Mouse (Mus musculus) liver, embryonic 14.5 days (tissue): ENCODE measurements around the gene Tmem88. TPM values are rescaled to one million over a fixed set of nuclear protein-coding genes. Genes with fewer than 3 reads are reported as not detected.
A peak's percentile ranks its signal among the peaks of the same experiment; 100 is the strongest.

Experiments used
- ATAC-seq: fragments of 200-750 bp; cut with Nextera tagmentation; 2 replicates; pipeline ENCODE4 v1.8.0; 2017; ENCODE audit warnings: moderate number of reproducible peaks, mild to moderate bottlenecking, moderate library complexity; ENCODE audit not compliant: insufficient read depth
- DNase-seq, 3 experiments: peaks; one replicate each; pipeline ENCODE4 v3.0.0-alpha.2; 2012 to 2013; ENCODE audit warnings: low read depth in 3 of 3, low spot score in 3 of 3
- H3K27ac ChIP-seq: fragments of 300-500 bp; sonication (generic); 2 replicates; pipeline ENCODE4 v1.5.1; 2014; ENCODE audit warnings: moderate library complexity, mild to moderate bottlenecking, control low read depth, inconsistent platforms
- H3K27me3 ChIP-seq: fragments of 300-500 bp; sonication (generic); 2 replicates; pipeline ENCODE4 v1.6.1; 2014; ENCODE audit warnings: mild to moderate bottlenecking, low read length, moderate library complexity; ENCODE audit not compliant: control insufficient read depth, insufficient read depth
- H3K36me3 ChIP-seq: fragments of 300-500 bp; sonication (generic); replicated peaks from 2 replicates; pipeline ENCODE4 v1.6.1; 2014; ENCODE audit warnings: low read depth; ENCODE audit not compliant: control insufficient read depth, insufficient read depth
- H3K4me1 ChIP-seq, 2 experiments: fragments of 200-500 bp in 1 of 2; fragments of 300-500 bp in 1 of 2; sonication (generic) in 1 of 2; replicated peaks; 2 replicates each; pipeline ENCODE4 v1.6.1; 2012 to 2014; ENCODE audit warnings: antibody characterized with exemption in 1 of 2, inconsistent platforms in 1 of 2, low read length in 1 of 2; ENCODE audit not compliant: control insufficient read depth in 2 of 2, insufficient read depth in 2 of 2
- H3K4me2 ChIP-seq: fragments of 300-500 bp; sonication (generic); 2 replicates; pipeline ENCODE4 v1.6.1; 2014; ENCODE audit warnings: low read depth, mild to moderate bottlenecking, control low read depth, moderate library complexity
- H3K4me3 ChIP-seq, 2 experiments: fragments of 200-500 bp in 1 of 2; fragments of 300-500 bp in 1 of 2; sonication (generic) in 1 of 2; 2 replicates each; pipeline ENCODE4 v1.5.1; 2012 to 2014; ENCODE audit warnings: low read depth in 2 of 2, low read length in 2 of 2, mild to moderate bottlenecking in 2 of 2, control low read depth in 1 of 2, inconsistent platforms in 1 of 2, moderate library complexity in 1 of 2; ENCODE audit not compliant: insufficient read depth in 1 of 2
- H3K9ac ChIP-seq: fragments of 300-500 bp; sonication (generic); replicated peaks from 2 replicates; pipeline ENCODE4 v1.6.1; 2014; ENCODE audit warnings: mild to moderate bottlenecking, control low read depth, moderate library complexity
- H3K9me3 ChIP-seq: fragments of 300-500 bp; sonication (generic); 2 replicates; pipeline ENCODE4 v1.6.1; 2016; ENCODE audit warnings: low read length, mixed read lengths; ENCODE audit not compliant: control insufficient read depth
- CTCF ChIP-seq: IDR thresholded peaks from 2 replicates; pipeline ENCODE4 v1.5.1; 2016; ENCODE audit warnings: antibody characterized with exemption, low read depth, control low read depth
- EP300 ChIP-seq: IDR thresholded peaks from 2 replicates; pipeline ENCODE4 v1.6.1; 2016; ENCODE audit warnings: antibody characterized with exemption, low read depth
- WGBS: fragments of 180-500 bp; shearing (Covaris S2); extraction: QIAGEN DNeasy Blood & Tissue Kit; methylation state at CpG from one replicate; pipeline ENCODE4 v1.1.7; 2014; ENCODE audit not compliant: insufficient replicate concordance; 5-methylcytosine and 5-hydroxymethylcytosine counted together
- polyA plus RNA-seq, 2 experiments: library from polyadenylated mRNA; depleted of rRNA in 1 of 2; stranded (reverse) in 1 of 2; unstranded in 1 of 2; fragments of >200 nt; fragmentation: Nextera tagmentation in 1 of 2; extraction: Ambion mirVana in 1 of 2; gene quantifications; 2 replicates each; pipeline versions ENCODE4 v1.2.1 to v1.2.3; 2012 to 2014

Gene Tmem88
- polyA plus RNA-seq, 2 experiments, result 3.7 to 4.6 TPM

GRCm38 (mm10) chr11:69432640-69432982 is 34.6 kb upstream of the Tmem88 start:
- ATAC-seq, result no peak
- no peak overlapping the region for H3K27ac ChIP-seq
- WGBS, result 59% methylated on average over 11 of the region's 11 CpGs

GRCm38 (mm10) chr11:69431829-69432639 is 34.0 kb upstream of the Tmem88 start:
- WGBS, result 30% methylated on average over 11 of the region's 11 CpGs
- no peak for TF ChIP-seq EP300
- peak; percentile 79 for TF ChIP-seq CTCF
- Histone ChIP-seq H3K27me3 (no peaks in the 10 kb centered on the region), H3K27ac (no peak overlapping the region), H3K4me3 (no peak overlapping the region), H3K4me1 (peaks cover 0 to 2% of the 10 kb centered on the region in 2 experiments; a peak in 1 of 4 replicates), H3K9me3 (no peaks in the 10 kb centered on the region), H3K4me2 (no peak overlapping the region), H3K36me3 (no peaks in the 10 kb centered on the region), H3K9ac (no peak overlapping the region)
- ATAC-seq (no peak), DNase-seq (peak in 2 of 3 experiments; percentile 37)

More at GRCm38 (mm10) chr11:69432640-69432982, 34.6 kb upstream of the Tmem88 start:
- no peaks in the 10 kb centered on the region for H3K36me3 ChIP-seq
- H3K27me3 ChIP-seq, result no peaks in the 10 kb centered on the region
- DNase-seq, result no peak
- TF ChIP-seq EP300 (no peak), CTCF (no peak)
- no peak overlapping the region for H3K4me3 ChIP-seq
- H3K4me2 ChIP-seq, result no peak overlapping the region
- H3K9me3 ChIP-seq, result no peaks in the 10 kb centered on the region
- no peak overlapping the region for H3K9ac ChIP-seq
- H3K4me1 ChIP-seq, result peaks cover 0 to 2% of the 10 kb centered on the region in 2 experiments; a peak in 1 of 4 replicates

GRCm38 (mm10) chr11:69430631-69431030 is 32.6 kb upstream of the Tmem88 start:
- Histone ChIP-seq H3K4me2 (no peak overlapping the region), H3K27me3 (no peaks in the 10 kb centered on the region), H3K9ac (no peak overlapping the region), H3K9me3 (no peaks in the 10 kb centered on the region), H3K4me3 (no peak overlapping the region), H3K36me3 (no peaks in the 10 kb centered on the region), H3K4me1 (peaks cover 7 to 8% of the 10 kb centered on the region in 2 experiments), H3K27ac (no peak overlapping the region)
- no peak for TF ChIP-seq CTCF
- no peak for TF ChIP-seq EP300
- ATAC-seq (no peak), DNase-seq (no peak)
- 81% methylated on average over 15 of the region's 15 CpGs for WGBS

- Histone ChIP-seq H3K9ac (no peak overlapping the region), H3K9me3 (no peaks in the 10 kb centered on the region), H3K4me2 (no peak overlapping the region), H3K27me3 (no peaks in the 10 kb centered on the region), H3K4me3 (no peak overlapping the region), H3K27ac (no peak overlapping the region), H3K4me1 (peaks cover 7 to 9% of the 10 kb centered on the region in 2 experiments), H3K36me3 (no peaks in the 10 kb centered on the region)
- TF ChIP-seq EP300 (no peak), CTCF (no peak)
- DNase-seq (no peak), ATAC-seq (no peak)
- WGBS, result 25% methylated on average over 2 of the region's 2 CpGs
Observed at GRCm38 (mm10) chr11:69429313-69429712, 31.3 kb upstream of the Tmem88 start.

GRCm38 (mm10) chr11:69428751-69429150 is 30.7 kb upstream of the Tmem88 start:
- Histone ChIP-seq H3K9ac (no peak overlapping the region), H3K36me3 (no peaks in the 10 kb centered on the region), H3K4me3 (no peak overlapping the region), H3K9me3 (no peaks in the 10 kb centered on the region), H3K4me1 (peaks cover 7 to 14% of the 10 kb centered on the region in 2 experiments), H3K27ac (no peak overlapping the region), H3K4me2 (no peak overlapping the region), H3K27me3 (no peaks in the 10 kb centered on the region)
- 25% methylated on average over 4 of the region's 4 CpGs for WGBS
- ATAC-seq (no peak), DNase-seq (peak in 2 of 3 experiments; percentile 37 to 42)
- TF ChIP-seq CTCF (no peak), EP300 (no peak)
